Comparison of ENCODE assay signal across 34 mouse cellular contexts in the genomic region with DNA sequence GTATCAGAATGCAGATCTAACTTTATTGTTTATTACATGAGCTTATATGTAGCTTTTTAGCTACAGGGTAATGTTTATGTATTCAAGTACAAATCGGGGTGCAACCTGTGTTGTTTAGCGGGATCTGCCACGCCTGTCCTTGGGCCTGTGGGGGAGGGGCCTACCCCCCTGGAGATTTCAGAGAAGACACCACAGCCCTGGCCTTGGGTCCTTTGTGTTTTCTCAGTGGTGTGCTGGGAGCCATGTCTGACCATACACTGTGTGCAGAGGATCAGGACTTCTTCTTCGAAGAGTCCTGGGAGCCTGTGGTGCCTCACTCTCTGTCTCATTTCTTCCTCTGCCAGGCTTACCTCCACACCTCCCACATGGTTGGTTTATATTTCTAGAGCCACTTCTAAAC. TPM values are rescaled to one million over a fixed set of nuclear protein-coding genes. Genes with fewer than 3 reads are reported as not detected.
"Had no signal": no experiment of that assay in that cellular context is flagged by ENCODE, and none has a peak within 500 bp of the region (broad histone marks: within the 10 kb centered on the region; RNA-seq: fewer than 3 reads in every experiment).

No protein-coding gene starts in this region.

- H3K36me3 ChIP-seq: heart, embryonic 10.5 days; heart, embryonic 12.5 days; hindbrain, embryonic 10.5 days; hindbrain, embryonic 12.5 days; intestine, embryonic 15.5 days; limb, embryonic 10.5 days; limb, embryonic 12.5 days; liver, embryonic 13.5 days; liver, embryonic 15.5 days had no signal

- H3K9ac ChIP-seq: heart, embryonic 12.5 days; hindbrain, embryonic 12.5 days; hindbrain, embryonic 14.5 days; intestine, embryonic 15.5 days; limb, embryonic 12.5 days; liver, embryonic 13.5 days; liver, embryonic 15.5 days had no signal

- H3K4me2 ChIP-seq: heart, embryonic 12.5 days; hindbrain, embryonic 12.5 days; hindbrain, embryonic 14.5 days; intestine, embryonic 15.5 days; limb, embryonic 12.5 days; liver, embryonic 11.5 days; liver, embryonic 13.5 days; liver, embryonic 15.5 days had no signal

- ATAC-seq: inflammation-experienced regulatory T-cells, adult 6 months; intestine, embryonic 15.5 days; intestine, postnatal 0 days had no signal

- H3K9me3 ChIP-seq: heart, embryonic 10.5 days; heart, embryonic 12.5 days; hindbrain, embryonic 10.5 days; hindbrain, embryonic 12.5 days; intestine, embryonic 15.5 days; limb, embryonic 10.5 days; limb, embryonic 12.5 days; liver, embryonic 13.5 days; liver, embryonic 15.5 days had no signal

- DNase-seq: gastrocnemius, adult 2 months; gastrocnemius, postnatal 10 days; gastrocnemius, postnatal 25 days; heart, adult 2 months; heart, postnatal 10 days; heart, postnatal 4 days; kidney, adult 18-20 months; kidney, adult 8-10 months; kidney, postnatal 10 days; kidney, postnatal 25 days; kidney, postnatal 4 days; liver; liver, embryonic 13.5 days had no signal

- H3K4me3 ChIP-seq: gastrocnemius, adult 2 months; heart, adult 2 months; heart, embryonic 10.5 days; heart, embryonic 12.5 days; hindbrain, embryonic 10.5 days; hindbrain, embryonic 12.5 days; intestine, embryonic 15.5 days; layer of hippocampus, adult 2 months; left cerebral cortex, adult 2 months; limb, embryonic 10.5 days; limb, embryonic 12.5 days; liver, embryonic 13.5 days; liver, embryonic 15.5 days had no signal

- H3K27ac ChIP-seq: gastrocnemius, adult 2 months; heart, adult 2 months; heart, embryonic 10.5 days; hindbrain, embryonic 10.5 days; hindbrain, embryonic 12.5 days; hindbrain, embryonic 14.5 days; intestine, embryonic 15.5 days; layer of hippocampus, adult 2 months; left cerebral cortex, adult 2 months; limb, embryonic 10.5 days; limb, embryonic 12.5 days; liver, embryonic 13.5 days; liver, embryonic 15.5 days had no signal

- H3K4me1 ChIP-seq: heart, embryonic 10.5 days; limb, embryonic 10.5 days; limb, embryonic 12.5 days; liver, embryonic 13.5 days; liver, embryonic 15.5 days had no signal

- H3K27me3 ChIP-seq: heart, embryonic 12.5 days; hindbrain, embryonic 12.5 days; intestine, embryonic 15.5 days; limb, embryonic 12.5 days; liver, embryonic 13.5 days; liver, embryonic 15.5 days had no signal

RNA-seq across cellular contexts. Expression of a gene that starts 47.3 kb away (rescaled TPM):
- total RNA-seq: gastrocnemius, adult 2 months; gastrocnemius, postnatal 10 days; gastrocnemius, postnatal 25 days; gastrocnemius, postnatal 4 days; granulocyte monocyte progenitor cell, adult 5-6 weeks; heart, adult 2 months; heart, postnatal 10 days; heart, postnatal 25 days; heart, postnatal 4 days had no signal
- polyA plus RNA-seq: heart, adult 2 months; heart, embryonic 14.5 days; heart, embryonic 16.5 days; inflammation-experienced regulatory T-cells, adult 6 months; intestine, postnatal 0 days; kidney, embryonic 14.5 days; kidney, embryonic 16.5 days; limb, embryonic 10.5 days; limb, embryonic 12.5 days; liver, embryonic 11.5 days; liver, embryonic 13.5 days; liver, embryonic 15.5 days had no signal
